Mouse (Mus musculus): ENCODE measurements at regions not wholly inside any gene's neighbourhood (a gene's known extent, or its start where the extent isn't known, plus 50 kb on each side); places are given as distances from the start of the nearest gene placed in this dataset.

- DNase-seq (ENCODE audit: extremely low spot score, low spot score), result no peak
- 90% methylated on average over 5 of the region's 5 CpGs for WGBS
These were observed 80.7 kb upstream of the Cerkl start for GRCm38 (mm10) chr2:79537126-79537875.

GRCm38 (mm10) chr2:79540384-79540783, 83.8 kb upstream of the Cerkl start:
- Histone ChIP-seq H3K36me3 (replicated peaks) (no peaks in the 10 kb centered on the region), H3K9me3 (no peaks in the 10 kb centered on the region), H3K4me1 (no peaks in the 10 kb centered on the region), H3K27me3 (ENCODE audit: poor library complexity, severe bottlenecking) (no peaks in the 10 kb centered on the region), H3K4me3 (no peak overlapping the region), H3K27ac (no peak overlapping the region)
- 92% methylated on average over 8 of the region's 8 CpGs for WGBS
- DNase-seq (ENCODE audit: extremely low spot score, low spot score), result no peak

More at GRCm38 (mm10) chr2:79537126-79537875, 80.7 kb upstream of the Cerkl start:
- H3K9me3 ChIP-seq, result no peaks in the 10 kb centered on the region
- no peak overlapping the region for H3K4me3 ChIP-seq
- H3K36me3 ChIP-seq (replicated peaks), result no peaks in the 10 kb centered on the region
- H3K27ac ChIP-seq, result no peak overlapping the region
- H3K27me3 ChIP-seq (ENCODE audit: poor library complexity, severe bottlenecking), result no peaks in the 10 kb centered on the region
- no peaks in the 10 kb centered on the region for H3K4me1 ChIP-seq

GRCm38 (mm10) chr2:79542191-79542980, 85.8 kb upstream of the Cerkl start:
- Histone ChIP-seq H3K27me3 (ENCODE audit: poor library complexity, severe bottlenecking) (no peaks in the 10 kb centered on the region), H3K4me3 (no peak overlapping the region), H3K9me3 (no peaks in the 10 kb centered on the region), H3K27ac (no peak overlapping the region), H3K36me3 (replicated peaks) (no peaks in the 10 kb centered on the region), H3K4me1 (no peaks in the 10 kb centered on the region)
- DNase-seq (ENCODE audit: extremely low spot score, low spot score), result no peak
- WGBS, result 83% methylated on average over 6 of the region's 6 CpGs

- Histone ChIP-seq H3K4me3 (no peak overlapping the region), H3K36me3 (replicated peaks) (no peaks in the 10 kb centered on the region), H3K9me3 (no peaks in the 10 kb centered on the region), H3K27ac (no peak overlapping the region), H3K27me3 (ENCODE audit: poor library complexity, severe bottlenecking) (no peaks in the 10 kb centered on the region), H3K4me1 (no peaks in the 10 kb centered on the region)
- no peak for DNase-seq (ENCODE audit: extremely low spot score, low spot score)
- WGBS, result 89% methylated on average over 5 of the region's 5 CpGs
These were observed 86.9 kb upstream of the Cerkl start for GRCm38 (mm10) chr2:79543456-79543855.

- H3K4me1 ChIP-seq, result no peaks in the 10 kb centered on the region
- WGBS, result 90% methylated on average over 8 of the region's 8 CpGs
- H3K36me3 ChIP-seq (replicated peaks), result no peaks in the 10 kb centered on the region
- H3K4me3 ChIP-seq, result no peak overlapping the region
- no peak for DNase-seq (ENCODE audit: extremely low spot score, low spot score)
- no peaks in the 10 kb centered on the region for H3K27me3 ChIP-seq (ENCODE audit: poor library complexity, severe bottlenecking)
- no peak overlapping the region for H3K27ac ChIP-seq
- H3K9me3 ChIP-seq, result no peaks in the 10 kb centered on the region
These were observed 87.6 kb upstream of the Cerkl start for GRCm38 (mm10) chr2:79543948-79544792.

- Histone ChIP-seq H3K27ac (no peak overlapping the region), H3K27me3 (ENCODE audit: poor library complexity, severe bottlenecking) (no peaks in the 10 kb centered on the region), H3K36me3 (replicated peaks) (no peaks in the 10 kb centered on the region), H3K4me1 (no peaks in the 10 kb centered on the region), H3K4me3 (no peak overlapping the region), H3K9me3 (no peaks in the 10 kb centered on the region)
- WGBS, result 91% methylated on average over 4 of the region's 4 CpGs
- no peak for DNase-seq (ENCODE audit: extremely low spot score, low spot score)
These were observed 88.2 kb upstream of the Cerkl start for GRCm38 (mm10) chr2:79544793-79545260.

- H3K4me1 ChIP-seq, result no peaks in the 10 kb centered on the region
- no peak overlapping the region for H3K27ac ChIP-seq
- H3K27me3 ChIP-seq (ENCODE audit: poor library complexity, severe bottlenecking), result no peaks in the 10 kb centered on the region
- no peak for DNase-seq (ENCODE audit: extremely low spot score, low spot score)
- WGBS, result 90% methylated on average over 4 of the region's 4 CpGs
- no peaks in the 10 kb centered on the region for H3K9me3 ChIP-seq
- H3K4me3 ChIP-seq, result no peak overlapping the region
- no peaks in the 10 kb centered on the region for H3K36me3 ChIP-seq (replicated peaks)
These were observed 88.9 kb upstream of the Itprid2 start for GRCm38 (mm10) chr2:79546206-79546605.

GRCm38 (mm10) chr2:79547284-79547683, 87.9 kb upstream of the Itprid2 start:
- Histone ChIP-seq H3K27me3 (ENCODE audit: poor library complexity, severe bottlenecking) (no peaks in the 10 kb centered on the region), H3K4me1 (no peaks in the 10 kb centered on the region), H3K9me3 (no peaks in the 10 kb centered on the region), H3K4me3 (no peak overlapping the region), H3K36me3 (replicated peaks) (no peaks in the 10 kb centered on the region), H3K27ac (no peak overlapping the region)
- 78% methylated on average over 3 of the region's 3 CpGs for WGBS
- no peak for DNase-seq (ENCODE audit: extremely low spot score, low spot score)

- Histone ChIP-seq H3K4me3 (no peak overlapping the region), H3K9me3 (no peaks in the 10 kb centered on the region), H3K4me1 (no peaks in the 10 kb centered on the region), H3K36me3 (replicated peaks) (no peaks in the 10 kb centered on the region), H3K27ac (no peak overlapping the region), H3K27me3 (ENCODE audit: poor library complexity, severe bottlenecking) (no peaks in the 10 kb centered on the region)
- 86% methylated on average over 8 of the region's 8 CpGs for WGBS
- no peak for DNase-seq (ENCODE audit: extremely low spot score, low spot score)
These were observed 87.0 kb upstream of the Itprid2 start for GRCm38 (mm10) chr2:79548039-79548600.

- Histone ChIP-seq H3K9me3 (no peaks in the 10 kb centered on the region), H3K27me3 (ENCODE audit: poor library complexity, severe bottlenecking) (no peaks in the 10 kb centered on the region), H3K27ac (no peak overlapping the region), H3K4me3 (no peak overlapping the region), H3K36me3 (replicated peaks) (no peaks in the 10 kb centered on the region), H3K4me1 (no peaks in the 10 kb centered on the region)
- no peak for DNase-seq (ENCODE audit: extremely low spot score, low spot score)
- WGBS, result 95% methylated on average over 3 of the region's 3 CpGs
These were observed 85.4 kb upstream of the Itprid2 start for GRCm38 (mm10) chr2:79549781-79550180.

- no peaks in the 10 kb centered on the region for H3K36me3 ChIP-seq (replicated peaks)
- 92% methylated on average over 3 of the region's 3 CpGs for WGBS
- no peak overlapping the region for H3K27ac ChIP-seq
- H3K9me3 ChIP-seq, result no peaks in the 10 kb centered on the region
- no peak for DNase-seq (ENCODE audit: extremely low spot score, low spot score)
- no peak overlapping the region for H3K4me3 ChIP-seq
- no peaks in the 10 kb centered on the region for H3K27me3 ChIP-seq (ENCODE audit: poor library complexity, severe bottlenecking)
- H3K4me1 ChIP-seq, result no peaks in the 10 kb centered on the region
These were observed 84.7 kb upstream of the Itprid2 start for GRCm38 (mm10) chr2:79550432-79550831.

GRCm38 (mm10) chr2:79552481-79552880, 82.7 kb upstream of the Itprid2 start:
- H3K4me3 ChIP-seq, result no peak overlapping the region
- H3K4me1 ChIP-seq, result no peaks in the 10 kb centered on the region
- no peaks in the 10 kb centered on the region for H3K27me3 ChIP-seq (ENCODE audit: poor library complexity, severe bottlenecking)
- no peak for DNase-seq (ENCODE audit: extremely low spot score, low spot score)
- 83% methylated on average over 5 of the region's 5 CpGs for WGBS
- H3K36me3 ChIP-seq (replicated peaks), result no peaks in the 10 kb centered on the region
- H3K27ac ChIP-seq, result no peak overlapping the region
- no peaks in the 10 kb centered on the region for H3K9me3 ChIP-seq

All from forebrain, embryonic 10.5 days (tissue).